Mouse (Mus musculus) cortical plate, adult 2 months (tissue): ENCODE results near the gene Pole4. TPM values are rescaled to one million over a fixed set of nuclear protein-coding genes. Genes with fewer than 3 reads are reported as not detected.

Experiments
- H3K27ac ChIP-seq: fragments of 200-500 bp; 2 replicates; pipeline ENCODE4 v1.5.1; 2012; ENCODE audit warnings: low read length, control low read depth, inconsistent platforms; ENCODE audit not compliant: insufficient read depth
- H3K4me1 ChIP-seq: fragments of 200-500 bp; 2 replicates; pipeline ENCODE4 v1.6.1; 2011; ENCODE audit warnings: low read length; ENCODE audit not compliant: control insufficient read depth, insufficient read depth
- H3K4me3 ChIP-seq: fragments of 200-500 bp; 2 replicates; pipeline ENCODE4 v1.5.1; 2011; ENCODE audit warnings: mild to moderate bottlenecking, low read length, control low read depth; ENCODE audit not compliant: insufficient read depth
- CTCF ChIP-seq: fragments of 200-500 bp; IDR thresholded peaks from 2 replicates; pipeline ENCODE4 v1.5.1; 2011; ENCODE audit warnings: mild to moderate bottlenecking, control low read depth, low read length; ENCODE audit not compliant: insufficient read depth; ENCODE audit errors: extremely low read depth
- POLR2A ChIP-seq: fragments of 200-500 bp; IDR thresholded peaks from 2 replicates; pipeline ENCODE4 v1.6.1; 2011; ENCODE audit warnings: mild to moderate bottlenecking, low read length, control low read depth; ENCODE audit not compliant: insufficient read depth; ENCODE audit errors: extremely low read depth
- polyA plus RNA-seq: library from polyadenylated mRNA; depleted of rRNA; stranded (reverse); fragments of >200 nt; gene quantifications from 2 replicates; pipeline ENCODE4 v1.2.3, GENCODE M21; 2012

The Pole4 gene
- polyA plus RNA-seq, 1 experiment, result 41.4 TPM

GRCm38 (mm10) chr6:82741518-82741880 lies 36.3 kb upstream of the Pole4 start:
- Histone ChIP-seq H3K27ac (no peak overlapping the region), H3K4me3 (no peak overlapping the region), H3K4me1 (no peaks in the 10 kb centered on the region)
- TF ChIP-seq CTCF, result no peak
- TF ChIP-seq POLR2A, result no peak

GRCm38 (mm10) chr6:82740868-82741517 lies 35.8 kb upstream of the Pole4 start:
- Histone ChIP-seq H3K4me1 (no peaks in the 10 kb centered on the region), H3K4me3 (no peak overlapping the region), H3K27ac (no peak overlapping the region)
- TF ChIP-seq POLR2A (no peak), CTCF (no peak)

DNA sequence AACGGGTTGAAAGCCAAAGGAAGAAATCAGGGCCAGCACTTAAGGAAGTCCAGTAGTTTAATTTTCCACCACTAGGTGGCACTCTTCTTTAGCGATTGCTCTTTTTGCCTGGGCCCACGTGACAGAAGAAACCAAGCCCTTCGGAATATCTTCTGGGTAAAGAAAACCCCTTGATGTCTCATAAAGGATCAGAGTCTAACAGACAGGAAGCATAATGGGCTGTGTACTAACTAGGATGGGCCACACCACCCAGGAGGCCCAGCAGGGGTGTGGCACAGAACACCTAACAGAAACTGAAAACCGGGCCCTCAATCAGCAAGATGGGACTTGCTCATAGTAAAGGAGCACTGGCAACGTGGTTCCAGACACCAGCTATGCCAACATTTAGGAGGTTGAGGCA lies 35.1 kb upstream of the Pole4 start:
- TF ChIP-seq CTCF (peak; percentile 66), POLR2A (no peak)
- Histone ChIP-seq H3K27ac (no peak overlapping the region), H3K4me3 (no peak overlapping the region), H3K4me1 (no peaks in the 10 kb centered on the region)

DNA sequence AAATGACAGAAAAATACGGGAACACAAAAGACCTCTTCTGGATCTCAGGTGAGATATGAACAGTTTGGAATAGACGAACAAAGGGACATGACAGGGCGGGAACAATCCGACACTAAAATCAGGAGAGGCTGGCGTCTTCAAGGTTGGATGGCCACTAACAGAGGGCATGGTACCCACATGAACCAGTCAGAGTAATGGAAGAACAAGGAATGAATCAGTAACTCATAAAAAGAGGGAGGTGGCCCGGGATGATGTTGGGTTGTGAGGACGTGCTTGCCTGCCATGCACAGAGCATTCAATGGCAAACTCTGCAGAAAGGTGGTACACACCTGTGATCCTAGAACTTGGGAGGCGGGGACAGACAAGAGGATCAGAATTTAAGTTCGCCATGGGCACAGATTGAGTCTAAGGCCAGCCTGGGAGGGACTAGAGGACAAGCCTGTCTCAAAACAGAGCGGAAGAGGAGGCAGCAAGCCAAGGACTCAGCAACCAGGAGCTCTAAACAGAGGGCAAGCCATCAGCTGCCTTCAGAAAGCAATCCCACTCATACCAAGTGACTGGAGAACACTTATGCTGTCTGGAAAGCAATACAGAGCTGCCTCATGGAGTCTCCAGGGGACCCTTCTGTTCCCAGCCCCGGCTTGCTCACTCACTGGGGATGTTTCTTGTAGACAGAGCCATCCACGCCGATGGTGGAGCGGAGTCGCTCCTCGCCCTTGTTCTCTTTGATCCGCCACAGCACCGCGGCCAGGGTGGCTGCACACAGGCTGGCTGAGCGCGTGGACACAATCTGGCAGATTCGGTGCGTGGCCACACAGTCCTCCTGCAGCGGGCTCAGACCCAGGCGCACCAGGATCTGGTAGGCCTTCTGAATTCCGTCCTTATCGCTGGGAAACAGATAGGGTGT lies 32.7 kb upstream of the Pole4 start:
- no peaks in the 10 kb centered on the region for H3K4me1 ChIP-seq
- no peak overlapping the region for H3K27ac ChIP-seq
- H3K4me3 ChIP-seq, result no peak overlapping the region
- TF ChIP-seq CTCF (no peak), POLR2A (no peak)

GRCm38 (mm10) chr6:82736626-82737600 lies 31.7 kb upstream of the Pole4 start:
- TF ChIP-seq CTCF (no peak), POLR2A (no peak)
- Histone ChIP-seq H3K4me3 (no peak overlapping the region), H3K4me1 (no peaks in the 10 kb centered on the region), H3K27ac (no peak overlapping the region)

DNA sequence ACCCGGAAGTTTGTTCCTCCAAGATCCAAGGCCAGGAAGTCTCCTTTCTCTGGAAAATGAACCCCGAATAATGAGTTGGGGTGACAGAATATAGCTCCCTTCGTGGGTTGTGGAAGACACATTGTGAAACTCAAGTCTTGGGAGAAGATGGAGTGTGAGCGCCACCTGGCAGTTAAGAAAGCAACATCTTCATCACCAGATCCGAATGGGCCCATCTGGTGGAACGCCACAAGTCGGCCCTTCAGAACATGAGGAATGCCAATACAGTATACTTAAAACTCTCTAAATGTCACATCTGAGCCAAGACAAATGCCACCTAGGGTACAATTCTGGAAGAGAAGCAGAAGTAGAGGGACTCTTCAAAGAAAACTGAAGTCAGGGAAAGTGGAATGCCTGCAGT lies 30.2 kb upstream of the Pole4 start:
- no peak for TF ChIP-seq POLR2A
- TF ChIP-seq CTCF, result peak; percentile 52
- Histone ChIP-seq H3K27ac (no peak overlapping the region), H3K4me1 (no peaks in the 10 kb centered on the region), H3K4me3 (no peak overlapping the region)

GRCm38 (mm10) chr6:82728635-82729034 lies 23.5 kb upstream of the Pole4 start:
- no peak overlapping the region for H3K27ac ChIP-seq
- no peaks in the 10 kb centered on the region for H3K4me1 ChIP-seq
- no peak for TF ChIP-seq CTCF
- TF ChIP-seq POLR2A, result no peak
- no peak overlapping the region for H3K4me3 ChIP-seq

- Histone ChIP-seq H3K4me1 (no peaks in the 10 kb centered on the region), H3K4me3 (no peak overlapping the region), H3K27ac (no peak overlapping the region)
- no peak for TF ChIP-seq POLR2A
- no peak for TF ChIP-seq CTCF
These were observed 22.0 kb upstream of the Pole4 start for GRCm38 (mm10) chr6:82727206-82727605.

DNA sequence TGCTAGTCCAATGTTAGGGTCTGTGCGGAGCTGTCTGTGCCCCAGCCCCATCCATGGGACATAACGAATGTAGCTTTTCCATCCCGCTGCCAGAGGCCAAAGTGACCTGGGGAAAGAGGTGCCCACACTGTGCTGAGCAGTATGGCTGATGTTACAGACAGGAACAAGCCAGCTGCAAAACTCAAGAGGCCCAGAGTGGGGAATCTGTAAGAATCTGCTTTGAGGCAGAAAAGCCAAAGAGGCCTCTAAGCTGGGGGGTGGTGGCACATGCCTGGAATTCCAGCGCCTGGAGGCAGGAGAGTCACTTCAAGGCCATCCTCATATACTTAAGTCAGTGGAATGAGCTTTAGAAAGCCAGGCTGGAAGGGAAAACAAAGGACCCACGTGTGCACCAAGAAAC lies 18.2 kb upstream of the Pole4 start:
- H3K4me1 ChIP-seq, result no peaks in the 10 kb centered on the region
- TF ChIP-seq CTCF, result no peak
- TF ChIP-seq POLR2A, result no peak

DNA sequence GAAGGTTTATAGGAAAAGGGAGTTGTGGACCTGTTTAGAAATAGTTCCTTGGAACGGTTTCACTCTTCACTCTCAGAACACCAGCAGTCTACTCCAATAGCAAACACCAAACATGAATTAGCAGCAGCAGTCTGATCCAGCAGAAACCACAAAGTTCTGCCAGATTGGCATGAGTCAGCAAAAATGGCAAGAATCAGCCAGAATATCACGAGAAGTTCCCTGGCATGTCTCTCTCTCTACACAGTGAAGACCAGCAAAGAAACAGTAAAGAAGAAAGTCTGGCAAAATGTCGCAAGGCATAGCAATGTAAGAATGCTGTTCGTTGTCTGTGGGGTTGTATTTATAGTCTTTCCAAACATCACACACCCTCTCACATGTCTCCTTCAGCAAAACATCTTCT lies 11.0 kb upstream of the Pole4 start:
- no peaks in the 10 kb centered on the region for H3K4me1 ChIP-seq
- H3K4me3 ChIP-seq, result no peak overlapping the region
- H3K27ac ChIP-seq, result no peak overlapping the region
- TF ChIP-seq POLR2A, result no peak
- TF ChIP-seq CTCF, result no peak

More for the DNA sequence above, 18.2 kb upstream of the Pole4 start:
- no peak overlapping the region for H3K27ac ChIP-seq
- no peak overlapping the region for H3K4me3 ChIP-seq
